7 mouse cellular contexts compared by ENCODE assay signal in the genomic region with DNA sequence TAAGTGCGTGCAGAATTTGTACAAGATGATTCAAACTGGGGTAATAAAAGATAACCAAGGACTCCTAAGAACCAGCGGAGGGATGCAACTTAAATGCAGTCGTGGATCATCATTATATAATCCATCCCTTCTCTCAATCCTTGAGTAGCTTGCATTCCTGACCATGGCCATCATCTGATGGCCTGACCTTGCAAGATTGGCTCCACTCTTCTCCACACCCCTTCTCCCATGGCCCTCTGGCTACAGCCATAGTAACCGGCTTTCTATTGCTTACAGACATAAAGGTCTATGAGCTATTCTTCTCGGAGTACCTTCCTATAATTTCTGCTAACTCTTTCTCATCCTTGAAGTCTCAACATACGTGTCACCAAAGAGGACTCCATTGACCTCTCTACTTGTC. TPM values are rescaled to one million over a fixed set of nuclear protein-coding genes. Genes with fewer than 3 reads are reported as not detected.
DNase-seq lines count a peak whose midpoint lies in the region; ATAC-seq lines count a peak whose summit lies in the region.

No protein-coding gene starts in this region.

- H3K9me3 ChIP-seq in lung, embryonic 15.5 days, result no peaks in the 10 kb centered on the region
- no peaks in the 10 kb centered on the region for H3K9me3 ChIP-seq in embryonic facial prominence, embryonic 15.5 days (replicated peaks)
- H3K9me3 ChIP-seq in limb, embryonic 10.5 days (replicated peaks), result no peaks in the 10 kb centered on the region
- H3K9me3 ChIP-seq in stomach, embryonic 14.5 days (ENCODE audit: control insufficient read depth, low read depth, low read length), result no peaks in the 10 kb centered on the region

- peak overlapping the region; percentile 100 for H3K9ac ChIP-seq in lung, embryonic 15.5 days
- H3K9ac ChIP-seq in embryonic facial prominence, embryonic 15.5 days, result 0 out of 2 replicates have a peak overlapping the region, but pooled peaks have one; percentile 99
- H3K9ac ChIP-seq in stomach, embryonic 14.5 days (replicated peaks; ENCODE audit: low read depth, low read length), result peak overlapping the region; percentile 98; the same call in 1 of the 2 replicates

- H3K36me3 ChIP-seq in lung, embryonic 15.5 days, result peaks cover 8% of the 10 kb centered on the region
- H3K36me3 ChIP-seq in embryonic facial prominence, embryonic 15.5 days, result peaks cover 17% of the 10 kb centered on the region; the same call in 1 of the 2 replicates
- H3K36me3 ChIP-seq in limb, embryonic 10.5 days, result peaks cover 53% of the 10 kb centered on the region
- H3K36me3 ChIP-seq in stomach, embryonic 14.5 days (ENCODE audit: control insufficient read depth, insufficient read depth, low read length), result peaks cover 19% of the 10 kb centered on the region; the same call in 1 of the 2 replicates

- DNase-seq in lung, postnatal 36 days, result no peak
- no peak for DNase-seq in limb, embryonic 10.5 days (ENCODE audit: low spot score)
- no peak for DNase-seq in thymus, postnatal 0 days (ENCODE audit: low spot score)
- no peak for DNase-seq in left cerebral cortex, postnatal 36 days (ENCODE audit: low spot score in 2 of 2)

- peaks cover 34% of the 10 kb centered on the region for H3K4me1 ChIP-seq in lung, embryonic 15.5 days
- H3K4me1 ChIP-seq in embryonic facial prominence, embryonic 15.5 days, result peaks cover 36% of the 10 kb centered on the region
- H3K4me1 ChIP-seq in limb, embryonic 10.5 days, result peaks cover 43% of the 10 kb centered on the region
- H3K4me1 ChIP-seq in stomach, embryonic 14.5 days (ENCODE audit: control insufficient read depth, insufficient read depth, low read length), result peaks cover 18% of the 10 kb centered on the region

- intact Hi-C loops in left cerebral cortex, postnatal 36 days (cut with DNase I), result loop anchor here (5.0 kb wide), 1 partner anchor 80 kb away; the partner anchor contains the start of gene Tm9sf4

- H3K4me2 ChIP-seq in lung, embryonic 15.5 days, result peak overlapping the region; percentile 72
- peak overlapping the region; percentile 77 for H3K4me2 ChIP-seq in embryonic facial prominence, embryonic 15.5 days (replicated peaks)
- peak overlapping the region; percentile 38 for H3K4me2 ChIP-seq in stomach, embryonic 14.5 days (replicated peaks; ENCODE audit: low read depth, low read length)

- ATAC-seq in lung, embryonic 15.5 days (ENCODE audit: borderline replicate concordance, extremely low read depth, low FRiP score, low TSS enrichment), result no peak
- ATAC-seq in embryonic facial prominence, embryonic 15.5 days (ENCODE audit: insufficient number of reproducible peaks, low FRiP score, low TSS enrichment, low read depth), result no peak
- no peak for ATAC-seq in stomach, embryonic 14.5 days (ENCODE audit: insufficient number of reproducible peaks, insufficient read depth, low FRiP score, low read depth)

- peak overlapping the region; percentile 99 for H3K4me3 ChIP-seq in lung, embryonic 15.5 days
- peak overlapping the region; percentile 91 for H3K4me3 ChIP-seq in embryonic facial prominence, embryonic 15.5 days (replicated peaks)
- H3K4me3 ChIP-seq in limb, embryonic 10.5 days, result peak overlapping the region; percentile 99
- H3K4me3 ChIP-seq in stomach, embryonic 14.5 days (ENCODE audit: low read depth, low read length), result peak overlapping the region; percentile 94

- H3K27ac ChIP-seq in lung, embryonic 15.5 days, result peak overlapping the region; percentile 96; the same call in 1 of the 2 replicates
- H3K27ac ChIP-seq in embryonic facial prominence, embryonic 15.5 days (replicated peaks), result peak overlapping the region; percentile 95
- H3K27ac ChIP-seq in limb, embryonic 10.5 days, result peak overlapping the region; percentile 99; the same call in 1 of the 2 replicates
- H3K27ac ChIP-seq in stomach, embryonic 14.5 days (ENCODE audit: low read length), result 0 out of 2 replicates have a peak overlapping the region, but pooled peaks have one; percentile 95

- H3K27me3 ChIP-seq in lung, embryonic 15.5 days, result no peaks in the 10 kb centered on the region
- no peaks in the 10 kb centered on the region for H3K27me3 ChIP-seq in embryonic facial prominence, embryonic 15.5 days
- H3K27me3 ChIP-seq in limb, embryonic 10.5 days (ENCODE audit: low read depth, poor library complexity, severe bottlenecking), result no peaks in the 10 kb centered on the region
- no peaks in the 10 kb centered on the region for H3K27me3 ChIP-seq in stomach, embryonic 14.5 days (ENCODE audit: control insufficient read depth, insufficient read depth, low read length)

- 60% methylated on average over 6 of the region's 6 CpGs for WGBS in lung, embryonic 15.5 days
- 49% methylated on average over 6 of the region's 6 CpGs for WGBS in embryonic facial prominence, embryonic 15.5 days
- 72% methylated on average over 6 of the region's 6 CpGs for WGBS in limb, embryonic 10.5 days
- WGBS in stomach, embryonic 14.5 days, result 62% methylated on average over 6 of the region's 6 CpGs

RNA-seq across cellular contexts. Expression of gene Pofut1, which starts 0.8 kb away (rescaled TPM):
- 5.8 and 6.1 TPM in 2 replicates for polyA plus RNA-seq in lung, embryonic 15.5 days (2015; fragmentation: Nextera tagmentation; extraction: Ambion mirVana)
- 8.0 and 8.1 TPM in 2 replicates for polyA plus RNA-seq in embryonic facial prominence, embryonic 15.5 days (2015; fragmentation: Nextera tagmentation; extraction: Ambion mirVana)
- 5.9 and 6.1 TPM in 2 replicates for polyA plus RNA-seq in limb, embryonic 10.5 days (2016; fragmentation: Nextera tagmentation; extraction: Ambion mirVana)
- polyA plus RNA-seq in stomach, embryonic 14.5 days (2014; fragmentation: Nextera tagmentation; extraction: Ambion mirVana), result 12.9 and 13.4 TPM in 2 replicates
- 2.7 and 4.6 TPM in 2 replicates for polyA plus RNA-seq in thymus, postnatal 0 days (2015; fragmentation: Nextera tagmentation; extraction: Ambion mirVana)
- total RNA-seq in left cerebral cortex, postnatal 36 days (2021), result 10 to 100 TPM; 14.9 to 18.4 TPM

RNA-seq across cellular contexts. Expression of gene Plagl2, which starts 0.9 kb away (rescaled TPM):
- polyA plus RNA-seq in lung, embryonic 15.5 days (2015; fragmentation: Nextera tagmentation; extraction: Ambion mirVana), result 12.9 and 13.0 TPM in 2 replicates
- 16.0 and 18.8 TPM in 2 replicates for polyA plus RNA-seq in embryonic facial prominence, embryonic 15.5 days (2015; fragmentation: Nextera tagmentation; extraction: Ambion mirVana)
- polyA plus RNA-seq in limb, embryonic 10.5 days (2016; fragmentation: Nextera tagmentation; extraction: Ambion mirVana), result 24.6 and 27.3 TPM in 2 replicates
- 26.6 and 29.0 TPM in 2 replicates for polyA plus RNA-seq in stomach, embryonic 14.5 days (2014; fragmentation: Nextera tagmentation; extraction: Ambion mirVana)
- polyA plus RNA-seq in thymus, postnatal 0 days (2015; fragmentation: Nextera tagmentation; extraction: Ambion mirVana), result 12.1 and 14.5 TPM in 2 replicates
- total RNA-seq in left cerebral cortex, postnatal 36 days (2021), result 1 to 10 TPM; 5.2 to 6.5 TPM

RNA-seq across cellular contexts. Expression of gene Tspyl3, which starts 16.9 kb away (rescaled TPM):
- polyA plus RNA-seq in lung, embryonic 15.5 days (2015; fragmentation: Nextera tagmentation; extraction: Ambion mirVana), result 8.2 and 8.9 TPM in 2 replicates
- polyA plus RNA-seq in embryonic facial prominence, embryonic 15.5 days (2015; fragmentation: Nextera tagmentation; extraction: Ambion mirVana), result 16.0 and 16.5 TPM in 2 replicates
- polyA plus RNA-seq in limb, embryonic 10.5 days (2016; fragmentation: Nextera tagmentation; extraction: Ambion mirVana), result 5.8 and 9.9 TPM in 2 replicates
- polyA plus RNA-seq in stomach, embryonic 14.5 days (2014; fragmentation: Nextera tagmentation; extraction: Ambion mirVana), result 9.3 and 10.4 TPM in 2 replicates
- 24.0 and 25.6 TPM in 2 replicates for polyA plus RNA-seq in thymus, postnatal 0 days (2015; fragmentation: Nextera tagmentation; extraction: Ambion mirVana)
- total RNA-seq in left cerebral cortex, postnatal 36 days (2021), result 10 to 100 TPM; 26.2 to 29.5 TPM

RNA-seq across cellular contexts. Expression of gene Kif3b, which starts 49.1 kb away (rescaled TPM):
- polyA plus RNA-seq in lung, embryonic 15.5 days (2015; fragmentation: Nextera tagmentation; extraction: Ambion mirVana), result 6.2 and 7.3 TPM in 2 replicates
- polyA plus RNA-seq in embryonic facial prominence, embryonic 15.5 days (2015; fragmentation: Nextera tagmentation; extraction: Ambion mirVana), result 7.5 and 9.0 TPM in 2 replicates
- 4.8 and 5.4 TPM in 2 replicates for polyA plus RNA-seq in limb, embryonic 10.5 days (2016; fragmentation: Nextera tagmentation; extraction: Ambion mirVana)
- 5.8 and 6.2 TPM in 2 replicates for polyA plus RNA-seq in stomach, embryonic 14.5 days (2014; fragmentation: Nextera tagmentation; extraction: Ambion mirVana)
- 6.5 and 7.3 TPM in 2 replicates for polyA plus RNA-seq in thymus, postnatal 0 days (2015; fragmentation: Nextera tagmentation; extraction: Ambion mirVana)
- 10 to 100 TPM; 56.4 to 58.6 TPM for total RNA-seq in left cerebral cortex, postnatal 36 days (2021)
